Mouse (Mus musculus): Measurements from ENCODE around the gene Vmn1r121.
"Not testable (repeated sequence)": the region's sequence is repeated elsewhere in the genome, so short reads cannot be mapped to it uniquely, and the experiment has no call there.

Gene Vmn1r121

GRCm38 (mm10) chr7:21098413-21098812 lies at the start of gene Vmn1r121:
Gene Vmn1r121, minus strand, starts transcription at chr7:21098513.
- not testable (repeated sequence) for DNase-seq

- DNase-seq: not testable (repeated sequence)
Observed at GRCm38 (mm10) chr7:21134028-21134427, 35.7 kb upstream of the Vmn1r121 start, which contains the start of gene Vmn1r122. Gene Vmn1r122, minus strand, starts transcription at chr7:21134128.

GRCm38 (mm10) chr7:21053684-21054083 lies 44.6 kb downstream of the Vmn1r121 start, which contains the start of gene Vmn1r120:
Gene Vmn1r120, minus strand, starts transcription at chr7:21053784.
- DNase-seq: not testable (repeated sequence)
